Mouse (Mus musculus): ENCODE data around the gene Auts2.

The Auts2 gene

DNA sequence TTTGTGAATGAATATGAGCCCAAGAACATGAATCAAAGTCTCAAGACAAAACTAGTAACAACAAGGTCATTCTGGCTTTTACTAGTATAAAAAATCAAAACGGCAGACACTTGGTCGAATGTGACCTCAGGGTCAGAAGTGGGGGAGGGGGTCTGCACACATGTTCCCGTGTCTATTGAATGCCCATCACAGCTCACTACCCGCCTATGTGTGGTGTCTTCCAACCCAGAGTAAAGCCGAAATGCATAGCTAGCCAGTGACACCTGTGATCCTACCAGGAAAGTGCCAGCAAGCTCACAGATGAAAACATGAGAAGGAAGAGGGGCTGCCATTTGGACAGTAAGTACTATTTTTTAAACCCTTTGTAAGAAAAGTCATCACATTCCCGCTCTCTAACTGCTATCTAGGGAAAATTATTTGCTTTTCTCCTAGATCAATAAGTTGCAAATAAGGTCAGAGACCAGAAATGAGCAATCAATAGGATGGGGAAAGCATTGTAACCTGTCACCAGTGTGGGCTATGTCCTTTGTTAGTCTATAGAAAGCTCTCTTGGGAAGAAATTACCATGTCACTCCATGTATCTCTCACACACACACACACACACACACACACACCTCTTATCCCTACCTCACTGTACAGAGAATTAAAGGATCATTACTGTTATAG is 94.6 kb downstream of the Auts2 start:
- DNase-seq (ENCODE audit: low spot score), result no peak

DNA sequence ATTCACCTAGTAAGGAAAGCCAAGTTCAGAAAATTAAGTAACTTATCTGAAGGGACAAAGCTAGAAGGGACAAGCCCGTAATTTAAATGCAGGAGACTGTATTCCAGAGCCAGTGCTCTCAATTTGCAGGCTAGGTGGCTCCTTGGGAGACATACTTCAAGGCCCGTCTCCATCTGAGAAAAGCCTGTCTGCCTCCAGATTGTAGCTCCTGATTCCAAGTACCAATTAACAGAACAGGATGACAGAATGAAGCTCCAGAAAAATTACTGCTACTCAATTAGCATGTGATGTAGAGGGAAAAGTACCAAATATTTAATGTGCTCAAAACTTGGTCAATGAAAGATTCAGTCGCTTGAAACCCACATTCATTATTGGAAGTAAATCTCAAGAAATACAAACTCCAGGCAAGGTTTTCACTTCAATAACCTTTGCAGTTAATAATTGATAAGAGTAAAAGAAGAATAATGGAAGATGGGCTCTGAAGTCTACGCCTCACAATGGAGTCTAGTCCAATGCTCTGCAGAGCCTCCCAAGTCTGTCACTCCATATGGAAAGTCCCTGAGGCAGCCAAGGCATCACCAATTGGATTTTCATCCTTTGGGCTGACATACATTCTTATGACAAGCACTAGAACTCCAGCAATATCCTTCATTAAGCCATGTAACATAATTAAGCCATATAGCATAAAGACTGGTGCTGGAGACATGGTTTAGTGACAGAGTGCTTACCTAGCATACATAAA is 97.8 kb downstream of the Auts2 start:
- DNase-seq (ENCODE audit: low spot score), result no peak

DNA sequence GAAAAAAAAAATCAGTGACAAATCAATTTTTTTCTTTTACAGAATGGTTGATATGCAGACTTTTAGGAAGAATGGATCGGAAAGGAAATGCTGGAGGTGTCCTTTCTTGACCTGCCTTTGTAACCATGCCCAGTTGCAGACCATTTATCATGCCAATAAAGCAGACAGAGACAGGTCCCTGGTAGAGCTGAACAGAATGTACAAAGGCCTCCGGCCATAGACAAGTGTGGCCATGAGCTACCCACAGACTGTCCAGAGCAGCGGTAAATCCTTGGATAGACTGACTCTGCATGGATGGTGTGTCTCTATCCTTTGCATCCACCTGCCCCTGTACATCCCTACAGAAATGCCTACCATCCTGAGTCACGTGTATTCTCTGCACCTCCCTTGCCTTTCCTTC is 100.2 kb downstream of the Auts2 start:
- DNase-seq (ENCODE audit: low spot score), result no peak

DNA sequence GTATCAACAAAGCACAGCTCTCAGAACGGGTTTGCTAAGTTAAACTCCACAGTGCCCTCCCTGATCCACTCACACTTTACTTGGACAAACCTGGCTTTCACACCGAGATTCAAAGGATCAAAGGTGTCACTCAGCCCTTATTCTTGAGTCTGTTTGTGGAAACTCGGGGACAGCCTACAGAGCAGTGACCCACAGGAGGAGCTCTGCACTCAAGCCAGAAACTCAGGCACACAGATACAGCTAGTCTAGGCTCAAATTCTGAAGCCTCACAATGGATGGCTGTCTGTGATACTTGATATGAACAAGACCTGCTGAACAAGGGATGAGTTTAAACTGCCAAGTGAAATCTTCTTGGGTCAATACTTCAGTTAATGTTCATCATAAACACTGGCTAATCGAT is 104.7 kb downstream of the Auts2 start:
- DNase-seq (ENCODE audit: low spot score), result no peak

DNA sequence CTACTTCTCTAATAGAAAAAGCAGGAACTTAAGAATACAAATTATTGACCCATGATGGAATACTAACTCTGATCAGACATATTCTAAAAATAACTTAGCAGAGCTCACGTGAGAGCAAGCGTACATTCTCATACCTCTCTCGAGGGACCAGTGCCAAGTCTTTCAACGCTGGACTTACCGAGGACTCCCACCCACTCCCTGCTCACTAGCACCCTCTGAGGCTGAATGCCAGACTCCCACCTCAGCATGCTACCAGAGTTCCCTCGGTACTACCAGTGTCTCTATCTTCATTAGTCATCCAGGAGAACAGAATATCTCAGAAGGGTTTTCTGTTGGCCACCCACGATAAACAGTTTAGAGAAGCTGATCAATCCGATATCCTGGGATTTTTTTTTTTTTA is 105.2 kb downstream of the Auts2 start:
- no peak for DNase-seq (ENCODE audit: low spot score)

DNA sequence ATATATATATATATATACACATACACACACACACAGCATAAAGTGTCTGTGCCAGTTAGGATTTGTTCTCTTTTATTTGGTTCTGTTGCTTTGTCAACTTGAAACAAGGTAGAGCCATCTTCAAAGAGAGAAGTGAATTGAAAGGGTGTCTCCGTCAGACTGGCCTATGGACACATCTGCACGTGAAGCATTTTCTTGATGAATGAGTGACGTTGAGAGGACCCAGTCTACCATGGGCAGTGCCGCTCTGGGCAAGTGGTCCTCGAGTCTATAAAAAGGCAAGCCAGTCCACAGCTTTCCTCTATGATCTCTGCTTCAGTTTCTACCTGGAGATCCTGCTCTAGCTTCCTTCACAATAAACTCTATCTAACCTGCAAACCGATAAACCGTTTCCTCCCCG is 105.7 kb downstream of the Auts2 start:
- no peak for DNase-seq (ENCODE audit: low spot score)

DNA sequence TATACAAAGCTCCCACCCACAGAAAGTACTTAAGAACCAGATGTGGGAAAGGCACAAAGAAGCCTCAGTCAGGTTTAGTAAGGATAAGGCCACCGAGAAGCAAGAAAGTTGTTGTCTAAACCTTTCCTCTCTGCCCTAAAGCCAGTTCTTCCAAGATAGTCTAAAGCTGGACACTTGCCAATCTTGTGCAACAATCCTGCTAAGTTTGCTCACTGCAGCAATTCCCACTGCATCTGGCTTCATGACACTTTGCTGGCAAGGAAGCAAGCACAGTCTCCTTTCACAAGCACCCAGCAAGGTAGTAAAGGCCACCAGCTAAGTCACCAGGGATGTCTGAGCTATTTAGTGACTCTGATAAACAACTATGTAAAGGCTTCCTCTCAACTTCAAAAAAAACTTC is 106.2 kb downstream of the Auts2 start:
- DNase-seq (ENCODE audit: low spot score), result no peak

DNA sequence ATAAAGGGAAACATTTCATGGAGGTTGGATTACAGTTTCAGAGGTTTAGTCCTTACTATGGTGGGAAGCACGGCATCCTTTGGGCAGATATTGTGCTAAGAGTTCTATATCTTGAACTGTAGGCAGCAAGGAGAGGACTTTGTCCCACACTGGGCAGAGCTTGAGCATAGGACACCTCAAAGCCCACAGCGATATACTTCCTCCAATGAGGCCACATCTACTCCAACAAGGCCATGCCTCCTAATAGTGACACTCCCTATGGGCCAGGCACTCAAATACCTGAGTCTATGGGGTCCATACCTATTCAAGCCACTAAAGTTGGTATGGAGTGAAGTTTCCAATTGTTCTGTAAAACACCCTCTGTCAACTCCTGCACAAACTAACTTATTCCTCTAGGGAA is 106.7 kb downstream of the Auts2 start:
- DNase-seq (ENCODE audit: low spot score), result no peak

DNA sequence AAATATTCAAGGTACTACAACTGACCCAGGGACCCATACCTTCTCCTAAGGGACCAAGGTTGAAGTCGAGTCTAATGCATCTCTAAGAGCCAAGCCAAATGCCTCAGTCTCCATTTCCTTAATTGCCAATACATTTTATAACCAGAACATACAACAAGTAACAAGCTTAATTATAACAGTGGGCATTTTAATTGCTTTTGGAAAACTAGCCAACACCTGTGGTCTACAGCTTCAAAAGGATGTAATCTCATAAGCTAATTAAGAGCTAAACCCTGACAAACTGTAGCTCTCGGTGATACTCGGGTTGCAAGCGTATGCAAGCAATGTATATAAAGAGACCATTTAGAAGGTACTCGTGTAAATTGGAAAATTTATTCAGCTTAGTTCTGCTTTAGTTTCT is 107.7 kb downstream of the Auts2 start:
- no peak for DNase-seq (ENCODE audit: low spot score)

DNA sequence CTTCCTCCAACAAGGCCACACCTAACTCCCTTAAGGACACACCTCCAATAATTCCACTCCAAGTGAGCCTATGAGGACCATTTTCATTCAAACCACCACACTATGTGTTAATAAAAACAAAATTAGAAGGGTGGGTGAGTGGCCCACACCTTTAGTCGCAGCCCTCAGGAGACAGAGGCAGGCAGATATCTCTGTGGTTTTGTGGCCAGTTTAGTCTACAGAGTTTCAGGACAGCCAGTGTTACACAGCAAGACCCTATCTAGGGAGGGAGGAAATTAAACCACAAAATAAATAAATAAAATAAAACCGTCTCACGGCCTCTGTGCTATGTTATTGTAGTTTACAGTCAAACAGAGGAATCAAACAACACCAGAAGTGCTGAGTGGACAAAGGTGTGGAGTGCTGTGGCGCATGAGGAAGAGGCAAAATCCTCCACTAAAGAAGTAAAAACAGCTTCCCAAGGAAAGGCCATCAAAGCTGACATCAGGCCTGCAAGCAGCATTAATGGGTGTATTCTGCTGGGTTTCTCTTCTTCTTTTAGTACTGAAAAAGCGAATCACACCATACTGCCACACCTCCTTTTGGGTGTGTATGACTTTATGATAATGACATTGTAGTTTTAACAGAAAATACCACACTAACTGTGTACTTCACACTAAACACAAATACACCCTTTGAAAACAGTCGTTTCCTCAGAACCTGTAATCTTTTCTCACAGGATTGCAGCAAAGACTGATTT is 109.6 kb downstream of the Auts2 start:
- no peak for DNase-seq (ENCODE audit: low spot score)

DNA sequence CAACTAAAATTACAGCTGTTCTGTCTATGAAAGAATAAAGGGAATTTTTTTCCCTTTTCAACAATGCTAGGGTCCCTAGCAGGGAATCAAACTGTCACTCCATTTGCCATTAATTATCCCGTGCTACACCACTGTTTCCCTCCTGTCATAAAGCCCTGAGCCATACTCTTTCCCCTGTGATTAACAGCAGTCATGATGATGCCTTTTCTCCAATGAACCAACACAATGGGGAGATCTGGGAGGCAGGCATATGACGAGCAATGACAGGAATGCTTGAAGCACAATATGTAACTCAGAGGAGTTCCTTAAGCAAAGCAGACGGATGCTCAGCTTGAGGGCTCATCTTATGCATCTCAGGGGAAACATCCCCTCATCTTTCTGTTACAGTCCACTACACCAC is 113.8 kb downstream of the Auts2 start:
- no peak for DNase-seq (ENCODE audit: low spot score)

DNA sequence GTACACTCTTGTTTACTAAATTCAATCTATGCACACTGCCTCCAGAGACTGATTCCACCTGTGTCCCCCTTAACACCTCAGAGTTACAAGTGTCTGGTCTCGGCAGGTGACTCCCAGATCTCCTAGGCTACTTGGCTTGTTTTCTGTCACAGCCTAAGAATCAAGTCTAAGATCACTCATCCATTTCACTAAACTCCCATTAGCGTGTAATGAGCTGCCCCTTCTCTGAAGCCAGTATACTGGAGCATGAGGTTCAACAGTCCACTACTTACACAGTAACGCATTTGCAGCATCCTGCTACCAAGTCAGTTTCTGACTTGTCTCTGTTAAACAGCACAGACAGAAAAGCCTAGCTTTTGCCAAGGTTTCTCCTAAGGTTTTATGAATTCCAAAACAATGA is 116.8 kb downstream of the Auts2 start:
- no peak for DNase-seq (ENCODE audit: low spot score)

DNA sequence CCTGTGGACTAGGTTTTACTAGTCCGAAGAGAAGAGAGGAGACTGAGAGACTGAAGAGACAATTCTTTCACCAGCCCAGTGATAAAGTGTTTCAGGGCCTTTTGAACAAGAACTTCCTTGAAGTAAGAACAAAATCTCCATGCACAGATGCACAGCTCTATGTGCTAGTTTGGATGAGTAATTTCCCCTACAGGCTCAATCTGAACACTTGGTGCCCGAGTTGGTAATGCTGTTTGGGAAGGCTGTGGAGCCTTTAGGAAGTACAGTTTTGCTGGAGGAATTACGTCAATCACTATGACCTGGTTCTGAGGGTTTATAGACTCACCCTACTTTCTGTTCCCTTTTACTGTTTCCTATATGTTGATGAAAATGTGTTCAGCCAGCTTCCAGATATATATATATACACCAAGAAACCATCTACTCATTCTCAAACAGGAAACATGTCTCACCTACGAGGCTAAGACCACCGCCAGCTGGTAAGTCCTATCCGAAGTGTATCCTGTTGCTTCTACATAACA is 117.3 kb downstream of the Auts2 start:
- no peak for DNase-seq (ENCODE audit: low spot score)

DNA sequence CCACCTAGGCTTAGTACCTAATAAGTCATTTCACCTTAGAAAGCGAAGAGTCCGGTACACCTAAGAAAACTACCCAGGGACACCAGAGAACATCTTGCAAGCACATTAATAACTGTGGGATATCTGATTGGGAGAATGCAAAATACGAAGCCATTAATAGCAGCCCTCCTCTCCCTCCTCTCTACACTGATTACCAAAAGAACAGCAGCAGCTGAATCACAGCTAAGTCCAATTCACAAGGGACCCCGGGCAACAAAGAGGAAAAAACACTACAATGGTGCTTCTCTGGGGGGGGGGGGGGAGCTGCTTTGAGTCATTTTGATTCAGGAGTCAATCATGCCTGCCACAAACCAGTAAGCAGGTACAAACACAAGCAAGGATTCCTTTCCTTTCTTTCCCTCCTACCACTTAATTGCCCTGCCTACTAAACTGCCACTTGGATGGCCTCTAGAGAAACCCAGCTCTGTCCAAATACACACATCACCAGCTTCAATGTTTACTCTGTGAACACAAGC is 132.7 kb downstream of the Auts2 start:
- no peak for DNase-seq (ENCODE audit: low spot score)

DNA sequence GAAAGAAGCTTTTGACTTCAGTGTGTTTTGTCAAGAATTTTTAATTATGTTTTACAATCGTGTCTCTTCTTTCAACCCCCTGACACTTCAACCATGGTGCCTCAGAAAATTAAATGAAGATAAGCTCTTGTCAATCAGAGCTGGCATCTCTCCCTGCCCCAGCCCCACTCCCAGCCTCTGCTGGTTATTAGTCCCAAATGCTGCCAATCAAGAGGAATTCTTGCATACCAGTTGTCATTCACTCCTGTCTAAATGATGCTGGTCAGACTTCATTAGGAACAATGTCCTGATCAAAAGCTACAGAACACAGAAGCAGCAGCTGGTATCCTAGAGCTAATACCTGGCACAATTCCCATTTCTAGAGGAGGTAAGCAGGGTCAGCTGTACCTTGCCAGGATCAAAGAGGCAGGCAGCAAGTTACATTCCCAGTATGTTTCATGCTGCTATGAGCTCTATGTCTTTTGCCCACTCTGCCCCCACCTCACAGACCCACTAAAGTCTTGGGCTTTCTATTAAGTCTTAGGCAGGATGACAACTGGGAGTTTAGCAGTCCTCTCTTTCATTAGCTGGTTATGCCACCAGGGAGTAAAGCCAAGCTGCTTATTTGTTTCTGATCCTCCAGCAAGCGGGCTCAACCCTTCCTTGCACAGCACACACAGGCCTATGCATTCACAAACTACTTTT is 134.1 kb downstream of the Auts2 start:
- no peak for DNase-seq (ENCODE audit: low spot score)

DNA sequence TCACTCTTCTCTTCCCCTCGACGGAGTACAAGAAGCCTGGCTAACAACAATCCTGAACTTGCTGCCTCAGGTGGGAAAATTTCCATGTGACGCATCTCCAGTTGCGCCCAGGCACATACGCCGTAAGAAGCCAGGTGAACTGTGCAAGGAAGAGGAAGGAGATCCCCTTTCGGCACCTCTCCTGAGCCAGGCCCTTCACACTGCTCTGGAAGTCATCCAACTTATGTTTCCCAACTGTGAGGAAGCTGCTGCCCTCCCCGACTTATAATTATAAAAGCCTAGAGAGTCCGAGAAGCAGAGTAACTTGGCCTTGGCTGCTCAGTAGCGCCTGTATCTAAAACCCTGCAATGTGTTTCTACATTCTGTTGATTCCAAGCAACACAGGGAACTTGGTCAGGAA is 142.6 kb downstream of the Auts2 start:
- DNase-seq (ENCODE audit: low spot score), result no peak

DNA sequence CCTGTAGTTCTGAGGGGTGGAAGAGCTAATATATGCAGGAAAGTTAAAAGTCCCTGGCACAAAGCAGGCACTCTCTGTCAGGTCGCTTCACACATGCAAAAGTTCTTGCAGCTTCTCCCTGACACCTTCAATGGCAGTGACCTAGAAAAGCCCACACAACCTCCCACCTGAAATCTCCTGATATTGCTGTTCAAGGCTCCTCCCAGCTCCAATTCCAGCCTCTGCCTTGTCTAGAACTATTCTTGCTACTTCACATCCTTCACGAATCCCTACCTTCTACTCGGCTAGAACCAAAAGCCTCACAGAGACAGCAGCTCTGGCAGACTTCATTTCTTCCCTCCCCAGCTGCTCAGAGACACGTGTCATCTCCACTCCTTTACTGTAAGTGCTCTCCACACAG is 143.7 kb downstream of the Auts2 start:
- DNase-seq (ENCODE audit: low spot score), result no peak

DNA sequence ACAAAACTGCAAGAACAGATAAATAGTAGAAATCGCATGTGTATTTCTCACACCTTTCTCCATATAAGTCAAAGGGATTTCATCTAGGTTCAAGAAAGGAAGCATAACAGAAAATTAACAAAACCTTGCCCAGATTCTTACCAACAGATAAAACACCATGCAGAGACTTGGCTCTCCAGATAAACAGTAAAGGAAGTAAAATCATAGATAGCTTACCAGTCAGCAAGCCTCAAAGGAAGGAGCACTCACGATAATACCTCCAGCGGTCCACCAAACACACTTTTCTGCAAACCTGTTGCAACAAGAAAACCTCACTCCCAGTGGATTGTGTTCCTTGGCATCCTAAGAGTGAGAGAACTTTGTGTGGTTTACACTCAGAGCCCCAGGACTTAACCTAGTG is 147.2 kb downstream of the Auts2 start:
- DNase-seq (ENCODE audit: low spot score), result no peak

DNA sequence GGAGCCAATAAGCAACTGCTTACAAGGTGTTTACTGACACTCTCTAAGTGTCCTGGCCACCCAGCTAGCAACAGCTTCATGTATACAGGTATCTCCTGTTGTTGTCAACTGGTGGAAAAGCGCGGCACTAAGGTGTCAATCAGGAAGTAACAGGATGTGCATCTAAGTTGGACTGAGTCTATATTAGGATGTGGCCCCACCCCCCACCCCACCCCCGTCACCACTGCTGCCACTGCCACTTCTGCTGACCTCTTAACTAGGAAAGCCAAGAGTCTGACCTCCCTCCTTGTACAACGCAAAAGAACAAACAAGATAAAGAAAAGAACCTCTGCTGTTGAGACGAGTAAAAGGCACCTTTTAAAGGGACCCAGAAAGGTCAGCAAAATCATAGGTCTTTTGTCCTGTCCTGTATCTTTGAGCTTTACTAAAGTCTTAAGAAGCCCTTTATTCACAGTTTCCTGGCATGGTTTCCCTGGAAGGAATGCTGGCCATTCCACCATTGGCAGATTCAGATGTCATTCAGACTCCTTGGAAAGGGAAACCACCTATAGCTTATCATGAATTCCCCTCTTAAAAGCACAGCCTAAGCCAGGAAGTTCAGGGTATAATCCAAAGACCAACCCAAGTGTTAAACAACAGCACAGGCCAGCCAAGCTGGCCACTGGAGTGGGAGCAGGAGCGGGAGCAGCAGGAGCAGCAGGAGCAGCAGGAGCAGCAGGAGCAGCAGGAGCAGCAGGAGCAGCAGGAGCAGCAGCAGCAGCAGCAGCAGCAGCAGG is 148.2 kb downstream of the Auts2 start:
- no peak for DNase-seq (ENCODE audit: low spot score)

DNA sequence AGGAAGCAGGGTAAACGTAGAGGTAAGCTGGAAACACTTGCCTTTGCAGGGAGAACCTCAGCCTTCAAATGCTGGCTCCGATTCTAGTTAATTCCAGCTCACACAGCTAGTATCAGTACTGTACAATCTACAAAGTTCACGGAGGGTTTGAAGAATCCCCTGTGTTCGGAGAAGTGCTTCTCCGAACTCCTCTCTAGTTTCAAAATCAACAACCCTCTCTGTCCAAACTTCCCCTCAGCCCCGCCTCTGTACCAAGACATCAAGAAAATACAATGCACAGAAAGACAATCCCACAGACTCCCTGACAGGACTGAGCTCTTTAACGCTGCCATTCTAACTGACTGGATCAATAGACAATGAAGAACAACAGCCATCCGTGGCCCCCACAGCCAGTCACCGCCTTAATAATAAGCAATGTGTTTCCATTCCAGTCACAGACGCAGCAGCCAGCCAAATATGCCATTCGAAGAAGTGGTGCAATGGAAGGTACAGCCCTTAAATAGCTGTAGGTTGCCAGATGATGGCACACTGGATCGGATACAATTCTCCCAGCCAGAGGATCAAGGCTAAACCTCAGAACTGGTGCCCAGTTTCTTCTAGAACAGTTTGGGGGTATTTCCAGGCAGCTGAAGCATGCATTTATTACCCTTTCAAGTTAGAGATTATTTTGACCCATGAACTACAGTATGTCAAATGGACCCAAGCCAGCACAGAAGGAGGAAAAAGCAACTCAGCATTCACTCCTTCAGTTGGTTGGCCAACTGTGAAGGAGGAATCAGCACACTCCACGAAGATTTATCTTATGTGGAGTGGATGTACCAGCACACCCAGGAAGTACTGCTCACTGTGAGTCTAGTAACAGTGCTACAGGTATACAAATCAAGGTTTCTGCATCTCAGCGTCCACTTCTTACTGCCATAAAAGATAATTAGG is 151.0 kb downstream of the Auts2 start:
- DNase-seq (ENCODE audit: low spot score), result no peak

Data from spleen, adult 12 weeks (tissue).